11 mouse cellular contexts compared by ENCODE assay signal in genomic region chr6:112459341-112459749, GRCm38 (mm10). TPM values are rescaled to one million over a fixed set of nuclear protein-coding genes. Genes with fewer than 3 reads are reported as not detected.
DNase-seq lines count a peak whose midpoint lies in the region; ATAC-seq and TF ChIP-seq lines count a peak whose summit lies in the region.
"Had no signal": no experiment of that assay in that cellular context is flagged by ENCODE, and none has a peak within 500 bp of the region (broad histone marks: within the 10 kb centered on the region; RNA-seq: fewer than 3 reads in every experiment).

Cav3 (plus strand) TSS chr6:112459505.

- intact Hi-C loops in gastrocnemius, postnatal 14 days (cut with DNase I; ENCODE audit: low total_unique reads): no loop called here

- H3K27me3 ChIP-seq in heart, embryonic 13.5 days (replicated peaks): no peaks in the 10 kb centered on the region
- H3K27me3 ChIP-seq: liver, embryonic 13.5 days had no signal

- peak within 1 kb of the TSS; percentile 67 for H3K4me2 ChIP-seq in heart, embryonic 13.5 days
- H3K4me2 ChIP-seq: liver, embryonic 13.5 days had no signal

- peak within 1 kb of the TSS; percentile 92 for H3K27ac ChIP-seq in heart, embryonic 13.5 days (replicated peaks)
- H3K27ac ChIP-seq: liver, embryonic 13.5 days had no signal

- H3K9ac ChIP-seq in heart, embryonic 13.5 days: peak within 1 kb of the TSS; percentile 75
- H3K9ac ChIP-seq: liver, embryonic 13.5 days had no signal

- no peaks in the 10 kb centered on the region for H3K36me3 ChIP-seq in heart, embryonic 13.5 days
- H3K36me3 ChIP-seq: liver, embryonic 13.5 days had no signal

- WGBS in lung, adult 2 months: 44% methylated on average over 12 of the region's 12 CpGs
- WGBS in heart, embryonic 13.5 days: 32% methylated on average over 12 of the region's 12 CpGs

- DNase-seq in lung, adult 2 months: no peak
- no peak for DNase-seq in lung, postnatal 25 days (ENCODE audit: low spot score)
- DNase-seq in gastrocnemius, postnatal 14 days: peak; percentile 76
- peak; percentile 61 for DNase-seq in lung, postnatal 10 days
- no peak for DNase-seq in cerebellum, adult 9-11 months
- DNase-seq: liver, embryonic 13.5 days; thymus, adult 2 months had no signal

- H3K4me3 ChIP-seq in lung, adult 2 months (replicated peaks; ENCODE audit: extremely low read depth, low read depth, low read length): peak within 1 kb of the TSS; percentile 27
- H3K4me3 ChIP-seq in heart, embryonic 13.5 days: peak within 1 kb of the TSS; percentile 51
- H3K4me3 ChIP-seq: liver, embryonic 13.5 days had no signal

- no peak for TF ChIP-seq CTCF in lung, adult 2 months (IDR thresholded peaks at IDR 0.05; ENCODE audit: insufficient read depth, low read length)

- peak; percentile 78 for ATAC-seq in heart, embryonic 13.5 days (ENCODE audit: extremely low read depth, insufficient number of reproducible peaks, low FRiP score, low TSS enrichment)
- no peak for ATAC-seq in megakaryocyte-erythroid progenitor cell, adult 5-6 weeks (replicated peaks; ENCODE audit: low FRiP score, low TSS enrichment, poor library complexity, severe bottlenecking)
- ATAC-seq in erythroid progenitor cell, adult 5-6 weeks (replicated peaks; ENCODE audit: low FRiP score, poor library complexity, severe bottlenecking): no peak

- TF ChIP-seq POLR2A in lung, adult 2 months (IDR thresholded peaks at IDR 0.05; ENCODE audit: borderline replicate concordance, extremely low read depth, low read depth, low read length): no peak

- peaks cover 2% of the 10 kb centered on the region; the same call in 1 of the 2 replicates for H3K4me1 ChIP-seq in lung, adult 2 months (ENCODE audit: control insufficient read depth, insufficient read depth, low read length)
- H3K4me1 ChIP-seq in heart, embryonic 13.5 days: peaks cover 53% of the 10 kb centered on the region
- H3K4me1 ChIP-seq: liver, embryonic 13.5 days had no signal

- H3K9me3 ChIP-seq in heart, embryonic 13.5 days: no peaks in the 10 kb centered on the region
- H3K9me3 ChIP-seq: liver, embryonic 13.5 days had no signal

RNA-seq across cellular contexts. Expression of gene Cav3, which starts in this region (rescaled TPM):
- 5.0 and 19.7 TPM in 2 replicates for polyA plus RNA-seq in lung, adult 2 months (2012; rRNA removed)
- total RNA-seq in gastrocnemius, postnatal 14 days (2021): 100 to 1,000 TPM; 112 to 130 TPM
- polyA plus RNA-seq in heart, embryonic 13.5 days (2015; fragmentation: Nextera tagmentation; extraction: Ambion mirVana): 75.5 and 87.9 TPM in 2 replicates
- total RNA-seq in megakaryocyte-erythroid progenitor cell, adult 5-6 weeks (2014; fragmentation: Nextera tagmentation): not detected in 2 replicates
- not detected in 2 replicates for total RNA-seq in megakaryocyte-erythroid progenitor cell, adult 5-6 weeks (2017)
- not detected in 2 replicates for total RNA-seq in erythroid progenitor cell, adult 5-6 weeks (2015; ENCODE audit: low replicate concordance)
- total RNA-seq in erythroid progenitor cell, adult 5-6 weeks (2017; ENCODE audit: low replicate concordance): not detected in 2 replicates
- total RNA-seq: MEL had no signal

Comparison
In these comparisons a context has a peak if more than half of its experiments do, and no peak if none do; other contexts are left out.
1. RNA of gene Cav3 (total RNA-seq): 112 to 130 TPM in gastrocnemius, postnatal 14 days; not detected in megakaryocyte-erythroid progenitor cell, adult 5-6 weeks and not detected in erythroid progenitor cell, adult 5-6 weeks; every median in the first group is over 100 times any median in the second.
2. DNase-seq: peak in gastrocnemius, postnatal 14 days (single experiment) and lung, postnatal 10 days (single experiment); none in lung, adult 2 months (single experiment), lung, postnatal 25 days (single experiment) and cerebellum, adult 9-11 months (single experiment).